8 mouse cellular contexts compared by ENCODE assay signal in the genomic region with DNA sequence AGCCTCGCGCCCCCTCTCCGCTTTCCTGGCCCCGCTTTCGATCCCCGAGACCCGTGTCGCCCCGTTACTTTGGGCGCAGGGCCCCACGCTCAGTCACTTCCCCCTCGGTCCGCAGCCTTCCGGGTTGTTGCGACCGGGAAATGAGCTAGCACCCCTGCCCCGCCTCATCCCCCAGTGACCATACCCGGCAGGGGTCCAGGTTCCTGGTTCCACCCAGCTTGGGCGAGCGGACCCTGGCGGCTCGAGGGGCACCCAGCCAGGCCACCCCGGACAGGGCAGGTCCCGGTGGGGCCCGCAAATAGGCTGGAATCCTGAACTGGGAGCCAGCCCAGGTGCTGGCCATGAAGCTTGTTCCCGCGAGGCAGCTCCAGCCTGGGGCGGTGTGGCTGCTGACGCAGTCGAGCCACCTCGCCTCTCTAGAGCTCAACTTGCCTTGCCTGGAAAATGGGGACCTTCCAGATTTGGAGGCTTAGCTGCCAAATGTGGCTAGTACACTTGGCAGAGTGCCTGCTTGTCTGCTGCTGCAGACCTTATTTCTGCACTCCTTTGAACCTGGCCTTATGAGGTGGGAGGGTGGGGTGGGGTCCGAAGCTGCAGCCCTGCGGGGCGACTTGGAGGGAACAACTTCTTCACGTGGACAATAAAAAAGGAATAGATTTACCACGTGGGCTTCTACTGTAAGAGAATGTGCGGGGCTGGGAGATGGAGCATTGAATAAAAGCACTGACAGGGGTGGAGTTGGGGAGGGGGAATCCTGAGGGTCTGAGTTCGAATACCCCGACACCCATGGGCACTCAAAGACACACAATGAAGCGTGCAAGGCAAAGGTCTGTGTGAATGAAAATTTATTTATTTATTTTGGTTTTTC. TPM values are rescaled to one million over a fixed set of nuclear protein-coding genes. Genes with fewer than 3 reads are reported as not detected.
A peak's percentile ranks its signal among the peaks of the same experiment; 100 is the strongest.
DNase-seq lines count a peak whose midpoint lies in the region; ATAC-seq and TF ChIP-seq lines count a peak whose summit lies in the region.

No protein-coding gene starts in this region.

- peak overlapping the region; percentile 43 for H3K4me3 ChIP-seq in hindbrain, postnatal 0 days (ENCODE audit: low read length)
- H3K4me3 ChIP-seq in liver, embryonic 13.5 days (replicated peaks), result peak overlapping the region; percentile 69
- H3K4me3 ChIP-seq in testis, adult 2 months (ENCODE audit: control insufficient read depth, low read depth, low read length), result peak overlapping the region; percentile 87

- DNase-seq in cerebellum, postnatal 25 days, result peak; percentile 27 to 49
- no peak for DNase-seq in cerebellum, adult 9-11 months
- peak; percentile 67 for DNase-seq in adrenal gland, postnatal 25 days
- peak; percentile 83 for DNase-seq in gastrocnemius, postnatal 14 days
- peak; percentile 51 for DNase-seq in hindbrain, postnatal 0 days (ENCODE audit: low spot score)
- DNase-seq in liver, embryonic 13.5 days, result peak; percentile 23
- DNase-seq in naive thymus-derived CD4-positive, alpha-beta T cell, adult 2 months (ENCODE audit: low read depth), result peak; percentile 65

- ATAC-seq in hindbrain, postnatal 0 days, result peak; percentile 11
- ATAC-seq in liver, embryonic 13.5 days (ENCODE audit: low read depth), result peak; percentile 35

- H3K9ac ChIP-seq in hindbrain, postnatal 0 days (replicated peaks; ENCODE audit: low read length), result peak overlapping the region; percentile 51
- H3K9ac ChIP-seq in liver, embryonic 13.5 days, result peak overlapping the region; percentile 74

- no peaks in the 10 kb centered on the region for H3K9me3 ChIP-seq in hindbrain, postnatal 0 days (ENCODE audit: low read length)
- H3K9me3 ChIP-seq in liver, embryonic 13.5 days (replicated peaks), result peaks cover 4% of the 10 kb centered on the region; the same call in 1 of the 2 replicates

- H3K27me3 ChIP-seq in hindbrain, postnatal 0 days (ENCODE audit: insufficient read depth, low read length), result no peaks in the 10 kb centered on the region
- H3K27me3 ChIP-seq in liver, embryonic 13.5 days, result peaks cover 3% of the 10 kb centered on the region; the same call in 1 of the 2 replicates
- no peaks in the 10 kb centered on the region for H3K27me3 ChIP-seq in testis, adult 2 months (ENCODE audit: control insufficient read depth, insufficient read depth, low read length)

- no peaks in the 10 kb centered on the region for H3K4me1 ChIP-seq in hindbrain, postnatal 0 days (ENCODE audit: insufficient read depth, low read length)
- H3K4me1 ChIP-seq in liver, embryonic 13.5 days (replicated peaks), result peaks cover 46% of the 10 kb centered on the region
- H3K4me1 ChIP-seq in testis, adult 2 months (ENCODE audit: control insufficient read depth, insufficient read depth, low read length), result peaks cover 12% of the 10 kb centered on the region

- no peak for TF ChIP-seq CTCF in hindbrain, postnatal 0 days (IDR thresholded peaks at IDR 0.05; ENCODE audit: low read depth)
- TF ChIP-seq CTCF in testis, adult 2 months (IDR thresholded peaks at IDR 0.05; ENCODE audit: control insufficient read depth, insufficient read depth, insufficient replicate concordance, low read depth, low read length), result no peak

- intact Hi-C loops in gastrocnemius, postnatal 14 days (cut with DNase I; ENCODE audit: low total_unique reads), result no loop called here

- H3K36me3 ChIP-seq in hindbrain, postnatal 0 days (ENCODE audit: insufficient read depth, low read length), result peaks cover 9% of the 10 kb centered on the region
- peaks cover 20% of the 10 kb centered on the region for H3K36me3 ChIP-seq in liver, embryonic 13.5 days
- H3K36me3 ChIP-seq in testis, adult 2 months (ENCODE audit: control insufficient read depth, insufficient read depth, low read length), result no peaks in the 10 kb centered on the region

- WGBS in hindbrain, postnatal 0 days, result 17% methylated on average over 40 of the region's 40 CpGs
- 5% methylated on average over 40 of the region's 40 CpGs for WGBS in liver, embryonic 13.5 days (ENCODE audit: insufficient replicate concordance)

- H3K27ac ChIP-seq in hindbrain, postnatal 0 days, result peak overlapping the region; percentile 3; the same call in 1 of the 2 replicates
- H3K27ac ChIP-seq in liver, embryonic 13.5 days, result peak overlapping the region; percentile 64
- peak overlapping the region; percentile 77 for H3K27ac ChIP-seq in testis, adult 2 months (ENCODE audit: control insufficient read depth, insufficient read depth, low read depth, low read length)

- no peak for TF ChIP-seq POLR2A in testis, adult 2 months (IDR thresholded peaks at IDR 0.05; ENCODE audit: control insufficient read depth, low read depth, low read length)

- H3K4me2 ChIP-seq in hindbrain, postnatal 0 days (ENCODE audit: low read depth, low read length), result peak overlapping the region; percentile 60
- peak overlapping the region; percentile 88 for H3K4me2 ChIP-seq in liver, embryonic 13.5 days

RNA-seq across cellular contexts. Expression of a gene that starts 0.8 kb away (rescaled TPM):
- total RNA-seq in adrenal gland, postnatal 25 days (2021), result 243 and 311 TPM in 2 replicates
- total RNA-seq in gastrocnemius, postnatal 14 days (2021), result 10 to 100 TPM; 58.6 to 66.5 TPM
- 36.4 and 53.3 TPM in 2 replicates for total RNA-seq in hindbrain, postnatal 0 days (2014; rRNA removed)
- polyA plus RNA-seq in hindbrain, postnatal 0 days (2015; fragmentation: Nextera tagmentation; extraction: Ambion mirVana), result 73.6 and 84.9 TPM in 2 replicates
- 158 and 163 TPM in 2 replicates for polyA plus RNA-seq in liver, embryonic 13.5 days (2015; fragmentation: Nextera tagmentation; extraction: Ambion mirVana)
- polyA plus RNA-seq in testis, adult 2 months (2012; rRNA removed), result 65.6 and 71.7 TPM in 2 replicates

RNA-seq across cellular contexts. Expression of a gene that starts 25.2 kb away (rescaled TPM):
- total RNA-seq in adrenal gland, postnatal 25 days (2021), result 91.0 and 131 TPM in 2 replicates
- total RNA-seq in gastrocnemius, postnatal 14 days (2021), result 10 to 100 TPM; 55.4 to 58.5 TPM
- 22.6 and 26.0 TPM in 2 replicates for total RNA-seq in hindbrain, postnatal 0 days (2014; rRNA removed)
- 124 and 137 TPM in 2 replicates for polyA plus RNA-seq in hindbrain, postnatal 0 days (2015; fragmentation: Nextera tagmentation; extraction: Ambion mirVana)
- 69.5 and 90.7 TPM in 2 replicates for polyA plus RNA-seq in liver, embryonic 13.5 days (2015; fragmentation: Nextera tagmentation; extraction: Ambion mirVana)
- 31.2 and 31.7 TPM in 2 replicates for polyA plus RNA-seq in testis, adult 2 months (2012; rRNA removed)

RNA-seq across cellular contexts. Expression of a gene that starts 25.3 kb away (rescaled TPM):
- total RNA-seq in adrenal gland, postnatal 25 days (2021), result 113 and 115 TPM in 2 replicates
- 10 to 100 TPM; 59.0 to 59.8 TPM for total RNA-seq in gastrocnemius, postnatal 14 days (2021)
- total RNA-seq in hindbrain, postnatal 0 days (2014; rRNA removed), result 62.5 and 63.1 TPM in 2 replicates
- polyA plus RNA-seq in hindbrain, postnatal 0 days (2015; fragmentation: Nextera tagmentation; extraction: Ambion mirVana), result 161 and 165 TPM in 2 replicates
- polyA plus RNA-seq in liver, embryonic 13.5 days (2015; fragmentation: Nextera tagmentation; extraction: Ambion mirVana), result 164 and 177 TPM in 2 replicates
- polyA plus RNA-seq in testis, adult 2 months (2012; rRNA removed), result 86.5 and 87.0 TPM in 2 replicates

RNA-seq across cellular contexts. Expression of a gene that starts 31.0 kb away (rescaled TPM):
- total RNA-seq in adrenal gland, postnatal 25 days (2021), result not detected in 2 replicates
- not detected for total RNA-seq in gastrocnemius, postnatal 14 days (2021)
- not detected in 2 replicates for total RNA-seq in hindbrain, postnatal 0 days (2014; rRNA removed)
- polyA plus RNA-seq in hindbrain, postnatal 0 days (2015; fragmentation: Nextera tagmentation; extraction: Ambion mirVana), result 0.09 TPM in 1 of 2 replicates, not detected in the other
- 0.05 and 0.06 TPM in 2 replicates for polyA plus RNA-seq in liver, embryonic 13.5 days (2015; fragmentation: Nextera tagmentation; extraction: Ambion mirVana)
- 4.0 and 4.4 TPM in 2 replicates for polyA plus RNA-seq in testis, adult 2 months (2012; rRNA removed)

RNA-seq across cellular contexts. Expression of a gene that starts 31.2 kb away (rescaled TPM):
- total RNA-seq in adrenal gland, postnatal 25 days (2021), result 110 and 126 TPM in 2 replicates
- 10 to 100 TPM; 32.9 to 38.3 TPM for total RNA-seq in gastrocnemius, postnatal 14 days (2021)
- total RNA-seq in hindbrain, postnatal 0 days (2014; rRNA removed), result 157 and 163 TPM in 2 replicates
- 220 and 221 TPM in 2 replicates for polyA plus RNA-seq in hindbrain, postnatal 0 days (2015; fragmentation: Nextera tagmentation; extraction: Ambion mirVana)
- polyA plus RNA-seq in liver, embryonic 13.5 days (2015; fragmentation: Nextera tagmentation; extraction: Ambion mirVana), result 65.3 and 65.8 TPM in 2 replicates
- 147 and 153 TPM in 2 replicates for polyA plus RNA-seq in testis, adult 2 months (2012; rRNA removed)

Comparison
In these comparisons a context has a peak if more than half of its experiments do, and no peak if none do; other contexts are left out.
1. H3K27ac ChIP-seq: peak in every context shown above with its lines; median percentile 77 in testis, adult 2 months; 64 in liver, embryonic 13.5 days; 3 in hindbrain, postnatal 0 days.